Mouse (Mus musculus): ENCODE measurements at regions not wholly inside any gene's neighbourhood (a gene's known extent, or its start where the extent isn't known, plus 50 kb on each side); places are given as distances from the start of the nearest gene placed in this dataset.

- H3K27me3 ChIP-seq (ENCODE audit: insufficient read depth, low read length): no peaks in the 10 kb centered on the region
- peaks cover 6% of the 10 kb centered on the region; the same call in 1 of the 2 replicates for H3K4me1 ChIP-seq (replicated peaks; ENCODE audit: insufficient read depth, low read length)
- DNase-seq (ENCODE audit: low spot score) (no peak), ATAC-seq (replicated peaks; ENCODE audit: low FRiP score, low read depth) (no peak)
- H3K9ac ChIP-seq (ENCODE audit: low read depth, low read length): no peak overlapping the region
- H3K27ac ChIP-seq: no peak overlapping the region
- H3K4me3 ChIP-seq (replicated peaks; ENCODE audit: low read depth, low read length): no peak overlapping the region
- H3K36me3 ChIP-seq (ENCODE audit: insufficient read depth, low read length): no peaks in the 10 kb centered on the region
- no peaks in the 10 kb centered on the region for H3K9me3 ChIP-seq (replicated peaks; ENCODE audit: low read length)
- TF ChIP-seq CTCF (IDR thresholded peaks at IDR 0.05; ENCODE audit: low read depth): no peak
- WGBS: 92% methylated on average over 4 of the region's 4 CpGs
- no peak overlapping the region for H3K4me2 ChIP-seq (ENCODE audit: low read length)
Observed at GRCm38 (mm10) chr16:21327969-21328368, 94.9 kb upstream of the Vps8 start.

- Histone ChIP-seq H3K27me3 (ENCODE audit: insufficient read depth, low read length) (no peaks in the 10 kb centered on the region), H3K4me3 (replicated peaks; ENCODE audit: low read depth, low read length) (no peak overlapping the region), H3K4me2 (ENCODE audit: low read length) (no peak overlapping the region), H3K4me1 (replicated peaks; ENCODE audit: insufficient read depth, low read length) (peaks cover 6% of the 10 kb centered on the region; the same call in 1 of the 2 replicates), H3K9ac (ENCODE audit: low read depth, low read length) (no peak overlapping the region), H3K36me3 (ENCODE audit: insufficient read depth, low read length) (no peaks in the 10 kb centered on the region), H3K27ac (no peak overlapping the region), H3K9me3 (replicated peaks; ENCODE audit: low read length) (no peaks in the 10 kb centered on the region)
- ATAC-seq (replicated peaks; ENCODE audit: low FRiP score, low read depth) (no peak), DNase-seq (ENCODE audit: low spot score) (no peak)
- WGBS: 89% methylated on average over 6 of the region's 6 CpGs
- TF ChIP-seq CTCF (IDR thresholded peaks at IDR 0.05; ENCODE audit: low read depth): no peak
Observed at GRCm38 (mm10) chr16:21329199-21329598, 93.7 kb upstream of the Vps8 start.

GRCm38 (mm10) chr16:21331229-21331628 is 91.7 kb upstream of the Vps8 start:
- no peak for ATAC-seq (replicated peaks; ENCODE audit: low FRiP score, low read depth)
- H3K4me1 ChIP-seq (replicated peaks; ENCODE audit: insufficient read depth, low read length): peaks cover 6% of the 10 kb centered on the region; the same call in 1 of the 2 replicates
- no peak overlapping the region for H3K9ac ChIP-seq (ENCODE audit: low read depth, low read length)
- no peak; the same call in 1 of the 2 replicates for TF ChIP-seq CTCF (IDR thresholded peaks at IDR 0.05; ENCODE audit: low read depth)
- peak; percentile 21 for DNase-seq (ENCODE audit: low spot score)
- H3K9me3 ChIP-seq (replicated peaks; ENCODE audit: low read length): no peaks in the 10 kb centered on the region
- H3K4me2 ChIP-seq (ENCODE audit: low read length): peak overlapping the region; percentile 19; the same call in 1 of the 2 replicates
- no peak overlapping the region for H3K4me3 ChIP-seq (replicated peaks; ENCODE audit: low read depth, low read length)
- no peak overlapping the region for H3K27ac ChIP-seq
- H3K27me3 ChIP-seq (ENCODE audit: insufficient read depth, low read length): no peaks in the 10 kb centered on the region
- WGBS: 54% methylated on average over 5 of the region's 5 CpGs
- H3K36me3 ChIP-seq (ENCODE audit: insufficient read depth, low read length): no peaks in the 10 kb centered on the region

GRCm38 (mm10) chr16:21332411-21332810 is 90.5 kb upstream of the Vps8 start:
- no peaks in the 10 kb centered on the region for H3K36me3 ChIP-seq (ENCODE audit: insufficient read depth, low read length)
- H3K27me3 ChIP-seq (ENCODE audit: insufficient read depth, low read length): no peaks in the 10 kb centered on the region
- no peak for DNase-seq (ENCODE audit: low spot score)
- peak overlapping the region; percentile 89; the same call in 1 of the 2 replicates for H3K27ac ChIP-seq
- peak overlapping the region; percentile 70 for H3K9ac ChIP-seq (ENCODE audit: low read depth, low read length)
- 48% methylated on average over 7 of the region's 7 CpGs for WGBS
- H3K4me3 ChIP-seq (replicated peaks; ENCODE audit: low read depth, low read length): peak overlapping the region; percentile 57
- TF ChIP-seq CTCF (IDR thresholded peaks at IDR 0.05; ENCODE audit: low read depth): no peak
- H3K4me2 ChIP-seq (ENCODE audit: low read length): peak overlapping the region; percentile 68
- peaks cover 6% of the 10 kb centered on the region; the same call in 1 of the 2 replicates for H3K4me1 ChIP-seq (replicated peaks; ENCODE audit: insufficient read depth, low read length)
- ATAC-seq (replicated peaks; ENCODE audit: low FRiP score, low read depth): no peak
- H3K9me3 ChIP-seq (replicated peaks; ENCODE audit: low read length): no peaks in the 10 kb centered on the region

GRCm38 (mm10) chr16:21332862-21333222 is 90.1 kb upstream of the Vps8 start:
- 1% methylated on average over 14 of the region's 14 CpGs for WGBS
- Histone ChIP-seq H3K36me3 (ENCODE audit: insufficient read depth, low read length) (no peaks in the 10 kb centered on the region), H3K9me3 (replicated peaks; ENCODE audit: low read length) (no peaks in the 10 kb centered on the region), H3K27ac (peak overlapping the region; percentile 89), H3K4me1 (replicated peaks; ENCODE audit: insufficient read depth, low read length) (peaks cover 6% of the 10 kb centered on the region; the same call in 1 of the 2 replicates), H3K9ac (ENCODE audit: low read depth, low read length) (peak overlapping the region; percentile 70), H3K4me2 (ENCODE audit: low read length) (peak overlapping the region; percentile 68), H3K27me3 (ENCODE audit: insufficient read depth, low read length) (no peaks in the 10 kb centered on the region), H3K4me3 (replicated peaks; ENCODE audit: low read depth, low read length) (peak overlapping the region; percentile 57)
- TF ChIP-seq CTCF (IDR thresholded peaks at IDR 0.05; ENCODE audit: low read depth): no peak
- ATAC-seq (replicated peaks; ENCODE audit: low FRiP score, low read depth) (no peak), DNase-seq (ENCODE audit: low spot score) (no peak)

- Histone ChIP-seq H3K4me2 (ENCODE audit: low read length) (peak overlapping the region; percentile 68), H3K27me3 (ENCODE audit: insufficient read depth, low read length) (no peaks in the 10 kb centered on the region), H3K36me3 (ENCODE audit: insufficient read depth, low read length) (no peaks in the 10 kb centered on the region), H3K4me3 (replicated peaks; ENCODE audit: low read depth, low read length) (peak overlapping the region; percentile 57), H3K9me3 (replicated peaks; ENCODE audit: low read length) (no peaks in the 10 kb centered on the region), H3K27ac (peak overlapping the region; percentile 89), H3K9ac (ENCODE audit: low read depth, low read length) (peak overlapping the region; percentile 70), H3K4me1 (replicated peaks; ENCODE audit: insufficient read depth, low read length) (peaks cover 6% of the 10 kb centered on the region; the same call in 1 of the 2 replicates)
- TF ChIP-seq CTCF (IDR thresholded peaks at IDR 0.05; ENCODE audit: low read depth): no peak
- 2% methylated on average over 44 of the region's 44 CpGs for WGBS
- ATAC-seq (replicated peaks; ENCODE audit: low FRiP score, low read depth) (peak; percentile 90), DNase-seq (ENCODE audit: low spot score) (peak; percentile 91)
Observed at GRCm38 (mm10) chr16:21333223-21333951, 89.5 kb upstream of the Vps8 start.
